Mouse (Mus musculus): ENCODE results near the gene Bglap3. TPM values are rescaled to one million over a fixed set of nuclear protein-coding genes. Genes with fewer than 3 reads are reported as not detected.

The Bglap3 gene
- polyA plus RNA-seq (2012; rRNA removed) = 9.1 and 12.0 TPM in 2 replicates

DNA sequence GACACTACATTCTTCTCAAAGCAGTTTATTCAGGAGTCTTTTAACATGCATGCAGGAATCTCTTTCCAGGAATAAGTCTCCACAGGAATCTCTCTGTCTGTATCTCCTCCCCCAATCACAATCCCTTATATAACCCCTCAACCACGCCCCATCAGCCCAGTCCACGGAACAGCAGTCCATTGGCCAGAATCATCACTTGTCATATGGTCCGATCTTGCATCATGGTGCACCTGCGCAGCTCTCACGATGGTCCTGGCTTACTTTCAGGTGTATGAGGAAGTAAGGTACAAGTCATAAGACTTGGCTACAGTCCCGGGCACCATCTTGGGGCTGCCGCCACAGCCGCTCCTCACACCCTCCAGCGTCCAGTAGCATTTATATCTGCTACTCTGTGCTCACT is at the start of gene Bglap3:
TSS of gene Bglap3 (minus strand) at position 101 of the 400 bp plus-strand sequence.

GRCm38 (mm10) chr3:88409741-88410644 is 37.5 kb upstream of the Bglap3 start, which contains the start of gene Pmf1:
Gene Pmf1 (minus strand): TSS chr3:88410331.

DNA sequence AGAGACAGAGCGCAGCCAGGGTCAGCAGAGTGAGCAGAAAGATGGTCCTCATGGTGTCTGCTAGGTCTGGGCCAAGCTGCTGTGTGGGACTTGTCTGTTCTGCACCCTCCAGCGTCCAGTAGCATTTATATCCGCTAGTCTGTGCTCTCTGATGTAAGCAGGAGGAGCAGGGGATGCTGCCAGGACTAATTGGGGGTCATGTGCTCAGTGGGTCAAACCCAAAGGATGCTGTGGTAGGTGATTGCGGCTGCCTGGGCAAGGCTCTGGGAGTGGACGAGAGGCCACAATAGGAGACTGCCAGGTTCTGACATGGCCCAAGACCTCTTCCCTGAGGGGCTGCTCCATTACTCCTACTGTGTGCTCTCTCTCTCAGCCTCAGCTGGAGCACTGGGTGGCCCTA is 11.8 kb upstream of the Bglap3 start, which contains the start of gene Bglap:
TSS of gene Bglap (minus strand) at position 101 of the 400 bp plus-strand sequence.

GRCm38 (mm10) chr3:88378599-88378998 is 6.1 kb upstream of the Bglap3 start, which contains the start of gene Bglap2:
Gene Bglap2 (minus strand): TSS chr3:88378699.

DNA sequence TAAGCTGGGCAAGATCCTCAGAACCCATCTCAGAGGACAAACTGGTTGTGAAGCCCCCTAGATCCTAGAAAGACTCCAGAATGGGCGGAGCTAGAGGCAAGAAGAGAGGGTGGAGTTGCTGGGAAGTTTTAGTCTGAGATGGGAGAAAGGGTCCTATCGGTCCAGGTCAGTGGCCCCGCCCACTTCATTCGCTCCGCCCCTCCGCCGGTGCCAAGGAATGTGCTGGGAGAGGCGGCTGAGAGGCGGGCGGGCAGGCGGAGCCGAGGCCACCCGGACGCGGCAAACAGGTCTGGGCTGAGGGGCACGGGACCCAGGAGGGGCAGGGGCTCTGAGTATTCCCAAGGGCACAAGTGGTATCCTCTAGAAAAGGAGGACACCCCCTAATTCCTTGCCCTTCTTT is 8.2 kb downstream of the Bglap3 start, which contains the start of gene Paqr6:
TSS of gene Paqr6 (plus strand) at position 248 of the 400 bp plus-strand sequence.

DNA sequence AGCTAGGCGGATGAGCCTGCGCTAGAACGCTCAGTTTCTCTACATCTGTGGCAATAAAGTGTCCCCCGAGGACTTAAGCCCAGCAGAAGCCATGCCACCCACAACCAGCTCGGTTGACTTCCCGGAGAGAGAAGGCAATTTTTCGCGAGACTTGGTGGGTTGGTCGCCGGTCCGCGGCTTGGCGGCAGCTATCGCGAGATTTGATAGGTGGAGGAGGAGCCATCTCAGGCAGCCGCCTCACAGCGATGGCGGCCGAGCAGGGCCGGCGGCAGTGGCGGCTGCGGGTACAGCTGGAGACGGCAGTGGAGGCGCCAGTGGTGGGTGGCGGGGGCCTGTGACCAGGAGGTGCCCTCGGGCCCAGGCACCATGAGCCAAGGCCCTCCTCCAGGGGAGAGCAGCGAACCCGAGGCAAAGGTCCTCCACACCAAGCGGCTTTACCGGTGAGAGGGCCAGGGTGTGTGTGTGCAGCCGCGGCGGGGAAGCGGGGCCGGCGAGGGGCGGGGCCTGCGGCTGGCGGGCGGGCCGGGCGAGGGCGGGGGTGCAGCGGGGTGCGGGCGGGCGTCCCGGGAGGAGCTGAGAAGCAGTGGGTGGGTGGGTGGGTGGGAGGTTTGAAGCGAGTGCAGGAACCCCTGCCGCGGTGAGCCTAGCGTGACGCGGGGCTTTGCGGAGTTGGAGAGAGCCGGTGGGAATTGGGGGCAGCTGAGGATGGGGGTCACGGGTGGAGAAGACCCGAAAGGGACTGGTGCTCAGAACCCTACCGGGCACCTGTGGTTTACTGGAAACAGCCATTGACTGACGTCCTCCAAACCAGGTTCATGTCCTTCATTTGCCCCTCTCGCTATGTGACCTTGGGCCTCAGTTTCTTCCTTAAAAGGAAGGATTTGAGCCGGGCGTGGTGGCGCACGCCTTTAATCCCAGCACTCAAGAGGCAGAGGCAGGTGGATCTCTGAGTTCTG is 36.2 kb downstream of the Bglap3 start, which contains the start of the genes Tmem79 and Smg5:
TSS of gene Tmem79 (minus strand) at position 91 of the 956 bp plus-strand sequence.
TSS of gene Smg5 (plus strand) at position 203 of the 956 bp plus-strand sequence.

DNA sequence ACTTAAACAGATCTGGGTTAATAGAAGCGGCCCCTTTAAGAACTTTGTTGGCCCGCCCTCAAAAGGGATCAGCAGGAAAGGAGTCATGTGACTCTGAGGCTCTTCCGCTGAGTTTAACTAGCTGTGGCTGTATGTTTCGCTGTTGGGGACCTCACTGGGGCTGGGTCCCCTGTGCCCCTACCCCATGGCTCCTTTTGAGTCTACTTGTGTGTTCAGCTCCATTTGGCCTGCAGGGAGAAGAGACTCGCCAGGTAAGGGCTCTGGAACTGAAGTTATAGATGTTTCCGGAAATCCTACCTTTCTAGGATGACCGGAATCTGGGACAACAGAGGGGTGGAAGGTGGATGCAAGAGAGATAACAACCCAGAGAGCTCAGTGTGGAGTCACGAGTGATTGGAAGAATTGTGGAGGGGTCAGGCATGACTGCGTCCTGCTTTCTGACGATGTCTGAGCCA is 47.6 kb downstream of the Bglap3 start, which contains the start of gene Glmp:
TSS of gene Glmp (plus strand) at position 73 of the 455 bp plus-strand sequence.

Other genes starting within 250 kb of the Bglap3 start
- 96.8 and 113 TPM in 2 replicates for gene Mef2d, start 230.4 kb downstream of the Bglap3 start, polyA plus RNA-seq (2012; rRNA removed)
- 3.8 and 7.4 TPM in 2 replicates for gene Rhbg, start 118.0 kb downstream of the Bglap3 start, polyA plus RNA-seq (2012; rRNA removed)
- not detected in 2 replicates for gene Gm38392, start 85.5 kb downstream of the Bglap3 start, polyA plus RNA-seq (2012; rRNA removed)
- 0.81 and 2.0 TPM in 2 replicates for gene Tsacc, start 75.7 kb downstream of the Bglap3 start, polyA plus RNA-seq (2012; rRNA removed)
- gene Cct3, start 75.6 kb downstream of the Bglap3 start, polyA plus RNA-seq (2012; rRNA removed) = 63.1 and 73.8 TPM in 2 replicates
- 181 and 206 TPM in 2 replicates for gene Glmp, start 47.7 kb downstream of the Bglap3 start, polyA plus RNA-seq (2012; rRNA removed)
- 44.3 and 54.6 TPM in 2 replicates for gene Tmem79, start 36.6 kb downstream of the Bglap3 start, polyA plus RNA-seq (2012; rRNA removed)
- 65.8 and 68.6 TPM in 2 replicates for gene Smg5, start 36.5 kb downstream of the Bglap3 start, polyA plus RNA-seq (2012; rRNA removed)
- gene Paqr6, start 8.2 kb downstream of the Bglap3 start, polyA plus RNA-seq (2012; rRNA removed) = 6.7 and 9.3 TPM in 2 replicates
- gene Bglap2, start 6.0 kb upstream of the Bglap3 start, polyA plus RNA-seq (2012; rRNA removed) = 2.9 and 4.4 TPM in 2 replicates
- gene Bglap, start 11.7 kb upstream of the Bglap3 start, polyA plus RNA-seq (2012; rRNA removed) = 2.7 and 6.8 TPM in 2 replicates
- gene Pmf1, start 37.6 kb upstream of the Bglap3 start, polyA plus RNA-seq (2012; rRNA removed) = 57.9 and 63.7 TPM in 2 replicates
- gene Slc25a44, start 52.4 kb upstream of the Bglap3 start, polyA plus RNA-seq (2012; rRNA removed) = 19.2 and 26.3 TPM in 2 replicates
- gene Sema4a, start 88.4 kb upstream of the Bglap3 start, polyA plus RNA-seq (2012; rRNA removed) = 233 and 295 TPM in 2 replicates
- 812 and 822 TPM in 2 replicates for gene Lmna, start 137.2 kb upstream of the Bglap3 start, polyA plus RNA-seq (2012; rRNA removed)
- 1.0 and 1.1 TPM in 2 replicates for gene Mex3a, start 159.7 kb upstream of the Bglap3 start, polyA plus RNA-seq (2012; rRNA removed)
- 407 and 425 TPM in 2 replicates for gene Rab25, start 175.6 kb upstream of the Bglap3 start, polyA plus RNA-seq (2012; rRNA removed)
- gene Lamtor2, start 180.3 kb upstream of the Bglap3 start, polyA plus RNA-seq (2012; rRNA removed) = 210 and 235 TPM in 2 replicates
- 52.6 and 60.7 TPM in 2 replicates for gene Ubqln4, start 181.0 kb upstream of the Bglap3 start, polyA plus RNA-seq (2012; rRNA removed)
- 178 and 186 TPM in 2 replicates for gene Ssr2, start 203.1 kb upstream of the Bglap3 start, polyA plus RNA-seq (2012; rRNA removed)
- gene Arhgef2, start 233.2 kb upstream of the Bglap3 start, polyA plus RNA-seq (2012; rRNA removed) = 67.5 and 68.7 TPM in 2 replicates

Data from colon, adult 2 months (tissue).